ENCODE assay signal across 21 mouse cellular contexts in the genomic region with DNA sequence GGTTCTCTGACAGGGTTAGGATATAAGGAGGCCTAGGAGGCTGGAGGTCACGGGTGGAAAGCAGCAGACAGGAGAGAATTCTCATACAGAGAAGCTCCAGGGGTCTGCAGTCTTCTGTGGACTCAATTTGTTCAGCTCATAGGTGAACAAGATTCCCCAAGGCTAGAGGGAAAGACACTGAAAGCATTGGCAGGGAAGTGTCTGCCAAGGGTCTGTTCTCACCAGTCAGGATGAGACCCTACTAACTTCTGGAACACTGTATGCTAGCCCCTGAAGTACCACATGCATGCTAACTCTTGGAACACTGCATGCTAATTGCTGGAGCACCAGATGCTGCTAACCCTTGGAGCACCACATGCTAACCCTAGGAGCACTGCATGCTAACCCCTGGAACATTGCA.
DNase-seq lines count a peak whose midpoint lies in the region; ATAC-seq and TF ChIP-seq lines count a peak whose summit lies in the region.
"Had no signal": no experiment of that assay in that cellular context is flagged by ENCODE, and none has a peak within 500 bp of the region (broad histone marks: within the 10 kb centered on the region; RNA-seq: fewer than 3 reads in every experiment).

No protein-coding gene starts in this region.

- no peak overlapping the region for H3K4me2 ChIP-seq in heart, embryonic 12.5 days
- H3K4me2 ChIP-seq in midbrain, embryonic 11.5 days = no peak overlapping the region
- H3K4me2 ChIP-seq in midbrain, postnatal 0 days (ENCODE audit: low read depth, low read length, poor library complexity, severe bottlenecking) = no peak overlapping the region
- H3K4me2 ChIP-seq: embryonic facial prominence, embryonic 12.5 days; forebrain, embryonic 12.5 days; heart, embryonic 11.5 days; hindbrain, embryonic 14.5 days had no signal

- no peak overlapping the region for H3K9ac ChIP-seq in heart, embryonic 12.5 days
- no peak overlapping the region for H3K9ac ChIP-seq in midbrain, embryonic 11.5 days (ENCODE audit: low read length)
- no peak overlapping the region for H3K9ac ChIP-seq in midbrain, postnatal 0 days (replicated peaks; ENCODE audit: low read length, poor library complexity, severe bottlenecking)
- H3K9ac ChIP-seq: embryonic facial prominence, embryonic 12.5 days; forebrain, embryonic 12.5 days; forebrain, postnatal 0 days; hindbrain, embryonic 14.5 days had no signal

- TF ChIP-seq CTCF in midbrain, postnatal 0 days (IDR thresholded peaks at IDR 0.05) = no peak

- H3K4me3 ChIP-seq in heart, embryonic 10.5 days = no peak overlapping the region
- no peak overlapping the region for H3K4me3 ChIP-seq in heart, embryonic 12.5 days
- no peak overlapping the region for H3K4me3 ChIP-seq in midbrain, embryonic 11.5 days (ENCODE audit: low read depth, low read length)
- no peak overlapping the region for H3K4me3 ChIP-seq in midbrain, postnatal 0 days (ENCODE audit: low read depth, low read length)
- H3K4me3 ChIP-seq: embryonic facial prominence, embryonic 12.5 days; forebrain, embryonic 12.5 days; gastrocnemius, adult 2 months; hindbrain, embryonic 10.5 days had no signal

- H3K36me3 ChIP-seq in heart, embryonic 10.5 days = no peaks in the 10 kb centered on the region
- H3K36me3 ChIP-seq in heart, embryonic 12.5 days = no peaks in the 10 kb centered on the region
- no peaks in the 10 kb centered on the region for H3K36me3 ChIP-seq in midbrain, embryonic 11.5 days (ENCODE audit: control insufficient read depth, insufficient read depth, low read length)
- no peaks in the 10 kb centered on the region for H3K36me3 ChIP-seq in midbrain, postnatal 0 days (ENCODE audit: insufficient read depth, low read length)
- H3K36me3 ChIP-seq: embryonic facial prominence, embryonic 12.5 days; forebrain, embryonic 12.5 days; hindbrain, embryonic 10.5 days had no signal

- H3K27ac ChIP-seq in heart, embryonic 10.5 days = no peak overlapping the region
- H3K27ac ChIP-seq in heart, embryonic 12.5 days (ENCODE audit: poor library complexity, severe bottlenecking) = no peak overlapping the region
- H3K27ac ChIP-seq in midbrain, embryonic 11.5 days (ENCODE audit: low read depth, low read length) = no peak overlapping the region
- H3K27ac ChIP-seq in midbrain, postnatal 0 days (ENCODE audit: low read depth, low read length) = no peak overlapping the region
- H3K27ac ChIP-seq: embryonic facial prominence, embryonic 12.5 days; forebrain, embryonic 12.5 days; gastrocnemius, adult 2 months; hindbrain, embryonic 10.5 days; hindbrain, embryonic 14.5 days had no signal

- WGBS in heart, embryonic 10.5 days = 72% methylated on average over 1 of the region's 1 CpGs
- WGBS in heart, embryonic 12.5 days = 71% methylated on average over 1 of the region's 1 CpGs
- 65% methylated on average over 1 of the region's 1 CpGs for WGBS in midbrain, embryonic 11.5 days
- WGBS in midbrain, postnatal 0 days = 75% methylated on average over 1 of the region's 1 CpGs

- H3K4me1 ChIP-seq in heart, embryonic 10.5 days = peaks cover 12% of the 10 kb centered on the region; the same call in 1 of the 2 replicates
- H3K4me1 ChIP-seq in heart, embryonic 12.5 days (replicated peaks) = peaks cover 3% of the 10 kb centered on the region
- H3K4me1 ChIP-seq in midbrain, embryonic 11.5 days (ENCODE audit: control insufficient read depth, insufficient read depth, low read length) = no peaks in the 10 kb centered on the region; the same call in 1 of the 2 replicates
- no peaks in the 10 kb centered on the region for H3K4me1 ChIP-seq in midbrain, postnatal 0 days (ENCODE audit: insufficient read depth, low read length)
- H3K4me1 ChIP-seq: forebrain, embryonic 12.5 days; hindbrain, embryonic 10.5 days had no signal

- H3K9me3 ChIP-seq in heart, embryonic 10.5 days = no peaks in the 10 kb centered on the region; the same call in 1 of the 2 replicates
- peaks cover 3% of the 10 kb centered on the region for H3K9me3 ChIP-seq in heart, embryonic 12.5 days (replicated peaks)
- no peaks in the 10 kb centered on the region for H3K9me3 ChIP-seq in midbrain, embryonic 11.5 days (ENCODE audit: control insufficient read depth, low read length)
- no peaks in the 10 kb centered on the region for H3K9me3 ChIP-seq in midbrain, postnatal 0 days (ENCODE audit: low read length)
- H3K9me3 ChIP-seq: embryonic facial prominence, embryonic 12.5 days; forebrain, embryonic 12.5 days; hindbrain, embryonic 10.5 days had no signal

- H3K27me3 ChIP-seq in heart, embryonic 10.5 days (ENCODE audit: insufficient read depth, poor library complexity, severe bottlenecking) = no peaks in the 10 kb centered on the region
- peaks cover 4% of the 10 kb centered on the region; the same call in 1 of the 2 replicates for H3K27me3 ChIP-seq in heart, embryonic 12.5 days (replicated peaks)
- no peaks in the 10 kb centered on the region for H3K27me3 ChIP-seq in midbrain, embryonic 11.5 days (ENCODE audit: control insufficient read depth, insufficient read depth, low read length)
- H3K27me3 ChIP-seq in midbrain, postnatal 0 days (ENCODE audit: insufficient read depth, low read length) = no peaks in the 10 kb centered on the region
- H3K27me3 ChIP-seq: CH12.LX; forebrain, embryonic 12.5 days; Patski had no signal

- peak; percentile 63 for DNase-seq in heart, embryonic 10.5 days (ENCODE audit: low spot score)
- DNase-seq in midbrain, embryonic 11.5 days (ENCODE audit: low spot score, missing footprints) = peak; percentile 62
- DNase-seq in midbrain, postnatal 0 days (ENCODE audit: low spot score) = no peak
- peak; percentile 2 for DNase-seq in urinary bladder, adult 2 months (ENCODE audit: low spot score)
- DNase-seq in urinary bladder, postnatal 10 days (ENCODE audit: low spot score) = no peak
- DNase-seq: adrenal gland, postnatal 14 days; cerebellum, adult 11-12 months; cerebellum, adult 9-10 months; cerebellum, postnatal 25 days; gastrocnemius, adult 2 months; gastrocnemius, postnatal 25 days had no signal

- no peak for ATAC-seq in heart, embryonic 12.5 days (ENCODE audit: insufficient number of reproducible peaks, low FRiP score)
- no peak for ATAC-seq in midbrain, embryonic 11.5 days (ENCODE audit: low FRiP score)
- ATAC-seq in midbrain, postnatal 0 days (ENCODE audit: low FRiP score) = no peak
- ATAC-seq: activated CD4-positive, CD25-positive, alpha-beta regulatory T cell, adult 4 months; forebrain, postnatal 0 days; Patski had no signal

Comparison
In these comparisons a context has a peak if more than half of its experiments do, and no peak if none do; other contexts are left out.
1. DNase-seq: peak in heart, embryonic 10.5 days (single experiment), midbrain, embryonic 11.5 days (single experiment) and urinary bladder, adult 2 months (single experiment); none in midbrain, postnatal 0 days (single experiment) and urinary bladder, postnatal 10 days (single experiment).